Mouse (Mus musculus) thymus, postnatal 0 days (tissue): ENCODE results near the gene Rap1gds1. TPM values are rescaled to one million over a fixed set of nuclear protein-coding genes. Genes with fewer than 3 reads are reported as not detected.

Experiments used
- DNase-seq: peaks from one replicate; pipeline ENCODE4 v3.0.0-alpha.2; 2015; ENCODE audit warnings: low spot score
- polyA plus RNA-seq: library from polyadenylated mRNA; unstranded; fragments of >200 nt; fragmentation: Nextera tagmentation; extraction: Ambion mirVana; gene quantifications from 2 replicates; pipeline ENCODE4 v1.2.1, GENCODE M21; 2015

The Rap1gds1 gene
- polyA plus RNA-seq, 1 experiment from 2014 or later = 37.7 TPM

DNA sequence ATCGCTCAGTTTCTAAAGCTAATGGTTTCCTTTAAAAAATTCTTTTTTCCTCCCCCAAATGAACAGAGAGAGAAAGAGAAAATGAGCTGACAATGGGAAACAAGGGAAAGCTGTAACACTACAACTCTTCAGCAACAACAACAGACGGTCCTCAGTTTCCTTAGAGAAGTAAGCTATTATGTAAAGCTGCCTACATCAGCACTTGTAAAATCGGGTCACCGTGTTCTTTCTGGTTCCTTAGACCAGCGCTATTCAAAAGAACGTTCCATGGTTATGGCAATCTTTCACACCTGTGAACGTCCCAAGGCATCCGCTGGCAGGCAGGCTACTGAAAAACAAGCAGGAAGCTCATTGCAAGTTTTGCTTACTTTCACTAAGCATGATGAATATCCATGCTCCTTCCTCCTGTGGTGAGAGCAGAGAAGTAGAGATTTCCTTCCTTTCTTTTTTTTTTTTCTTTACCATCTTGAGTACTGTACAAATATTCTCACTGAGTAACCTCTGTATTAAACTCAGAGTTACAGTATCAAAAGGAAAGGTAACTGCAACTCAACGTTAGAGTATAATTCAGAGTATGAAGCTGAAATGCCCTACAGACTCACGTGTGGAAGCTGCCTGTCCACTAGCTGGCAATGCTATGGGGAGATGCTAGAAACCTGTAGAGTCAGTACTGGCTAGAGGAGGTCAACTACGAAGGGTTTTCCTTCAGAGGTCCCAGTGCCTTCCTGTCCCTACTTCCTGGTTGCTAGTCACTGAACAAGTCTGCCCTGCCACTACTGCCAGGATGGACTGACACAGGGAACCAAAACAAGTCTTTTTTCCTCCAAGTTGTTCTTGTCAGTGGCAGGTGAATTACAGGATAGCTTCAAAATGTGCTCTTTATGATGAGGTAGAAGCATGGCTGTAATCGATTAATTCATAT, 26.0 kb downstream of the Rap1gds1 start:
- no peak for DNase-seq

DNA sequence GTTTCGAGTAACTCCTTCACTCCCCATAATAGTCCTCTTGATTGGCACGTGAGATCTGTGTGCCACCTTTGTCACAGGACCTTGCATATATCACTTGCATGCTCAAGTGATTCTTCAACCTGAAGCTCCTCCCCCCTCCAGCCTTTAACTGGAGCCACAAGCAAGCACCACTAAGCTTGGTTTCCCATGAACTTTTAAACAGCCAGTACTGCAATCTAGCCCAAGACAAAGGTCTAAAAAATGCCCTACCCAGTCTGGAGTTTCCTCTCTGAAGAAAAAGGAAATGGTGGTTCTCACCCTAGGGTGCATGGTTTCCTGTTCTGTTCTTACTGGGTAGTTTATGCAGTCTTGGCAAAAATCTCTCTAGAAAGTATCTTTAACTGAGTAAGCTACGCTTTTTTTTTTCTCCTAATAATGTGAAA, 32.6 kb downstream of the Rap1gds1 start:
- peak; percentile 61 for DNase-seq

DNA sequence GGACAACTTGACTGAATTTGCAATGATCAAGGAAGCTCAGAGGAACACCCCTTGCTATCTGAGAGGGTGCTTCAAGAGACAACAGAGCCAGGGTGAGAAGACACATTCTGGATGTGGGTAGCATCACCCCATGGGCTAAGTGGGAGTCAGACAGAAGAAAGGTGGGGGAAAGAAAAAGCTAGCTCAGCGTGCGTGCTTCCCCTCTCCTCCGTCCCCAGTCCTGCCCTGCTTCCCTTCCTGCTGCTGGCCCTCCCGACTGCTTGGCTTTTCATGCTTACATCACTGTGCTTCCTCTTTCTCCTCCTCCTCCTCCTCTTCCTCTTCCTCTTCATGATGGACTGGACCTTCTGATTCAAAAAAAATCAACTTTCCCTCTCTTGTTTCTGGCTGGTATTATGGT, 33.1 kb downstream of the Rap1gds1 start:
- DNase-seq = no peak

DNA sequence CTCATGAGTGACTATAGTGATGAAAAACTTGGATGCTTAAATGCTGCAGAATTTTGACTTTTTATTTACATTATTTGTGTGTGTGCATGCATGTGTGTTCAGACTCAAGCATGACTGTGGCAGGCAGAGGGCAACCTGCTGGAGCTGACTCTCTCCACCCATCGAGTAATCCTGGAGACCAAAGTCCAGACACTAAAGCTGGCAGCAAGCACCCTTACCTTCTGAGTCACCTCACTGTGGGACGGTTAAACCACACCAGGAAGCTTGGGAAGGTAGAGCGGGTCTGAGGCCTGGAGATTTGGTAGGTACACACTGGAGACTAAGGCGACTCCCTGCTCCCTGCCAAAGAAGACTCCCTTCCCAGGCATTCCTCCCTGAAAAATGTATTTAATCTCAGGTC, 38.0 kb downstream of the Rap1gds1 start:
- DNase-seq = no peak

DNA sequence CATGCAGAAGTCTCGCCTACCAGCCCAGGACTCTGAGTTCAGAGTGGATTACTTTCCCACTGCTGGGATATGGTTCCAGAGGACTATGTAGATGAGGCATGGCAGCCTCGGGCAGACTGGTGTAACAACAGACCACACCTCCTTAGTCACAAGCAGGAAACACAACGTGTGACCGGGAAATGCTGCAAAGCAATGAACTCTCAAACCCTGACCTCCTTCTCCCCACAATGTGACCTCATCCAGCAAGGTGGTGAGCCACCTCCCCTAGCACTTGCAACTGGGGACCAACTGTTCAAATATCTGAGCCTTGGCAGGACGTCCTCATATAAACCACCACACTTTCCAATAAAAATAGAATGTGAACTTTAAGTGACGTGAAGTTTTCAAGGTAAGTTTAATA, 41.8 kb downstream of the Rap1gds1 start:
- DNase-seq = no peak

DNA sequence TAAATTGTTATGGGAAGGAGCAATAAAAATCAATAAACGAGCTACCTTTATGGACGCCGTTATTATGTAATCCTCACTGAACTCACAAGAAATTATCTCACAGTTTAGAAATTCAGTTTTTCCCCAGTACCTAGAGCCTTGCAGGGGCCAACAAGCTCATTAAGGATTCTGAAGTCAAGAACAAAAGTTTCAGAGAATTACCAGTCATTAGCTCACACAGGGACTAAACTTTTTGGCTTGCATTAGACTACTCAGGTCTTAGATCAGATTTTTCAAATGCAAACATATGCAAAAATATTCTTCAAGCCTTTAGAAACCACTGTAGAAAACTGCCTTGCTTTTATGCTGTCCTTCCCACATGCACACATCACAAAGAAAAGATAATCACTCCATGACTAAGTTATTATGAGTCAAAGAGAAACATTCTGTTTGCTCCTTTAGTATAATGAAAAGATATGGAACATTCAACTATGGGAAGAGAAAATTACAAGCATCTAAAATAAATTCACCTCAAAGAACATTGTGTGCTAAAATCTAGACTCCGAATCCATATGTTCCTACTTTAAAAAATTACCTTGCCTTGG, 44.3 kb downstream of the Rap1gds1 start:
- no peak for DNase-seq

DNA sequence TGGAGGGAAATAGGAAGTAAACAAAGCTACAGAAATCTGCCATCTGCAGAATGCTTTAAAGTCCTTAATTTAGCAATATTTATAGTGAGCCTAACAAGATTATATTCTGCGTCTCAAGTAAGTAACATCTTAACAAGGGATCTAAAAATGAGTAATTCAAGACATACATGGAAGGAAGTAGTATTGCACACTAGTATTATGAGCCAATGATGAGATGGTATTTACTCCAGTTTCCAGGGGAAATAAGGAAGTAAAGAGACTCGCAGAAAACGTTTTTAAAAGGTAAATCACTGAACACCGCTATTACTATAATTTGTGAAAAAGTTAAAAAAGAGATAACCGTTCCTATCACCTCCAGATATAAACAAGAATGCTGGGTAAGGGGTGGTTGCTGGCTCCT, 49.9 kb downstream of the Rap1gds1 start:
- DNase-seq = no peak

DNA sequence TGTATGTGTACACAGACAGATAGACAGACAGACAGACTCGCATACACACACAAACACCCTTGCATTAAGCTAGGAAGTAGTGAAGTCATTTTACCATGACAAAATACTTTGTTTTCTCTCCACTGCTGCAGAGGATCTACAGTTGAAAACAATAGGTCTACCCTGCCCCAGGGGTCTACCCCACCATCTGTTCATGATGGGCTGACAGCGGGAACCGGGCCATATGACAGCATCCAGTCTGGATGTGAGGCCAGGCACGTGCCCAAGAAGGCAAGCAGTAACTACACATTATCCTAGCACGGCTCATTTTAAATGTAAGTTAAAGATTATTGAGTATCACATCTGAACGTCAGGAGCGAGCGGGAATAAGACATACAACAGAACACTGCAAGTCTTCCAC, 51.4 kb downstream of the Rap1gds1 start:
- DNase-seq = no peak

DNA sequence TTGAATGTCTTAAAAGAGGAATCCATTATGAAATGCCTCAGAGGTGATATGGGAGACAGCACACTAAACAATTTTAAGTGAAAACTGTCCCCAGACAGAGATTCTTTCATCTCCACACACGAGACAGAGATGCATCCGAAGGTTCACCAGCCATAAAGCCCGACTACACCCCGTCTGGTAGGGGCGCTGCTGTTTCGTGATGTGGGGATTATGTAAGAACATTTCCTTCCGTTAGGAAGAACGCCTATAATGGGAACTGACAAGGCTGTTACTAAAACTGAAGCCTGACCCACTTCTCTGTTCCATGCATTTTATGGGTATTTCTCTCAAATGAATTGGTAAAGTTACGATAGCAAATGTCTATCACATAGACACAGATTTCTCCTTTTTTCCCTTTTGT, 62.6 kb downstream of the Rap1gds1 start:
- DNase-seq = no peak

DNA sequence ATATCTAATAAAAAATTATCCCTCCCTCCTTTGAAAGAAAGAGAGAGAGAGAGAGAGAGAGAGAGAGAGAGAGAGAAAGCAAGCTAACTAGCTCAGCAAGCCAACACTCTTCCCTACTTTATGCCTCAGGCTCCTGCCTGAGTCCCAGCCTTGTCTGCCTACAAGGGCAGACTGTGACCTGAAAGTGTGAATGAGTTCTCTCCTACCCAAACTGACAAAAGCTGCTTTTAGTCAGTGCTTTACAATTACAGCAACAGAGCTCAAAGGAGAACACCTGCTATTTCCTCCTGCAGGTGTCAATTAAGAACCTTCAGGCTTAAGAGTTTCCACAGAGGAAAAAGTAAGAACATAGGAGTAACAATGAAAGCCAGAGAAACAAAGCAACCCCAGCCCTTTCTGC, 69.3 kb downstream of the Rap1gds1 start:
- peak; percentile 37 for DNase-seq

DNA sequence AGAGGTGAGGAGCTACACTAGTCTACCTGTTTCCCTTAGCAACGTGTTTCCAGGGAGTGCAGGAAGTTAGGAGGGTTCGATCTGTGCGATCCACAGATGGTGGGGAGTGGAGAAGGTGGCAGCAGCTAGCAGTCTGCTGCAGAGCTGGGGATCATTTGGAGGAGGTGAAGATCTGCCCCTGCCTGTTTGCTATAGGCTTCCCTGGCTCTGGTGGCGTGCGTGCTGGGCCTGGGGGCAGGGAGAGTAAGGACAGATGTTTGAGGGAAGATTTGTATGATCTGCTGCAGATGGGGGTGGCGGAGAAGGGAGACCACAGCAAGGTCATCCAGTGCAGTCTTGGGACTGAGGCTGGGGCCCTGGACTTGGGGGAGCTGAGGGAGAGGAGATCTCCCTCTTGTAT, 72.2 kb downstream of the Rap1gds1 start:
- no peak for DNase-seq

DNA sequence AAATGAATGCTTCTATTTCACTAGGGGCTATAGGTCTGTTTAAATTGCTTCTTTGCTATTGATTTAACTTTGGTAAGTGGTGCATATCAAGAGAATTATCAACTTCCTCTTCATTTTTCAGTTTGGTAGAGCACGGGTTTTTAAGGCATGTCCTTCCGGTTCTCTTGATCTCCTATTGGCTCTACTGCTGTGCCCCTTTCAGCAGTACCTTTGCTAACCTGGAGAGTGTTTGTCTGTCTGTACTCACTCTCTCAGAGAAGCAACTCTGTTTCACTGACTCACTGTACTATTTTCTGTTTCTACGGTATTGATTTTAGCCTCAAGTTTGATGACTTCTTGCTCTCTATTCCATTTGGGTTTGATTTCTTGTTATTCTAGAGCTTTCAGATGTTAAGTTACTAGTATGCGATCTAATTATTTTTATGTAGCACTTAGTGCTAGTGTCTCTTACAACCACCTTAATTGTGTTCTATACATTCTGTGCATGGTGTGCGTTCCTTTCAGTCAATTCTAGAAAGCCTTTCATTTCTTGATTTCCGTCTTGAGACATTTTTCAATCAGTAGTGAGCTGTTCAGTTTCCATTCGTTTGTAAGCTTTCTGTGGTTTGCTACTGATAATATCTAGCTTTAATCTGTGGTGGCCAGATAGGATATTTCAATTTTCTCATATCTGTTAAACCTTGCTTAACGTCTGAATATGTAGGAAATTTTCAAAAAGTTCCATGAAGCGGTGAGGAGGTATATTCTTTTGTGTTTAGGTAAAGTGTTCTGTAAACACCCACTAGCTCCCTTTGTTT, 74.7 kb downstream of the Rap1gds1 start:
- DNase-seq = no peak

DNA sequence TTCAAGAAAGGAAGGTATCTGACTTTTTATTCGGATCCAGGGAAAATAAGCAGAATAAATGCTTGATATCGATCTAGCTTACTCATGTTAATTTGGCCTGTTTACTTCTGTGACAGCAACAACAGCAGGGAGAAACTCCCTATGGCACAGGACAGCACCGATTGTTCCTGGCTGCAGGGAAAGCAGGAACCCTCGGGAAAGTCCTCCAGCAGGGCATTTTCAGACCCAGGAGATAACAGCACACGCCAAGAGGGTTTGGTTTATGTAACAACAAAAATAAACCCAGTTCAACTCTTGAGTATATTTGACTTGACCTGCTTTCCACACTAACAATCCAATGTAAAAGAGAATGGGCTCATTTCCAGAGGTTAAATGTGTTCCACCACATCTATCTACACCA, 81.5 kb downstream of the Rap1gds1 start:
- no peak for DNase-seq

DNA sequence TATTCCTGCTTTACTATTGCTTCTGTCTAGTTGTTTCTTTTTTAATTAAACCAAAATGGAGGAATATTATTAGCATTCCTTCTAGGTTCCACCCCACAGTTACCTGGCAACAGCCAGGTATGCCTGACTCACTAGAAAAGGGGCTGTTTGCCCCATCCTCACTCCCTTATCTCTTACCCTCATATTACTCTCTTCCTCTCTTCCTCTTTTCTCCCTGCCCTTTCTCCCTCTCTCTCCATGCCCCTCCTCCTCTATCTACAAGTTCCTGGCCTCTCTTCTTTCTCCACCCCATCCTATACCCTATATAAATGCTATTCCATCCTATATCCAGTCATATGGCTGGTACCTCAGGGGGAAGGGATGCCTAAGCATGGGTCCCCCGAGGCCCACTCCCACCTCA, 83.6 kb downstream of the Rap1gds1 start:
- DNase-seq = no peak

DNA sequence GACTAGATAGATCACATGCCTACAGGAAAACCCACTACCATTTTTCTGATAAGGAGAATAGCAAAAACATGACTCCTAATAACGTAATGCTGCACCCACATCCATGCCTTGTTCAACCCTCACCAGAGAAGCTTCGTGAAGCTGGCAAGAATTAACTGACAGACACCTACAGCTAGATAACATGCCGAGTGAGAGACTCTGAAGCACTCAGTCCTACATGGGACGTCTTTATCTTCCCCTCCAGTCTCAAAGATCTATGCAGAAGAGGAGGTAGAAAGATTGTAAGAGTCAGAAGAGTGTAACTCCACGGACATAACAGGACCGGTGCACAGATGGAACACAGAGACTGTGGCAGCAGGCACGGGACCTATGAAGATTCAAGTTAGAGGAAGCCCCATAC, 85.9 kb downstream of the Rap1gds1 start:
- no peak for DNase-seq

DNA sequence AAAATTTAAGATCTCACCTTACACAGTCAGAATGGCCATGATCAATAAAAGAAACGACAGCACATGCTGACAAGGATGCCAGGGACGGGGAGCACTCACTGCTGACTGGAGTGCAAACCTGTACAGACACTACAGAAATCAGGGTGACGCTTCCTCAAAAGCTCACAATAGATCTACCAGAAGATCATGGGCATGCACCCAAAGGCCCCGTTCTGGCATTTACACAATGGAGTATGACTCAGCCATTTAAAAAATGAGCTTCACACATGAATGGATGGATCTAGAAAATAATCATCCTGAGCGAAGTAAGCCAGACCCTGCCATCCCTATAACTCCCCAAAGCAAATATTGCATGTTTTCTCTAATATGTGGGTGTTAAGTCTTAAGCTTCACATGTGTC, 87.0 kb downstream of the Rap1gds1 start:
- DNase-seq = no peak

DNA sequence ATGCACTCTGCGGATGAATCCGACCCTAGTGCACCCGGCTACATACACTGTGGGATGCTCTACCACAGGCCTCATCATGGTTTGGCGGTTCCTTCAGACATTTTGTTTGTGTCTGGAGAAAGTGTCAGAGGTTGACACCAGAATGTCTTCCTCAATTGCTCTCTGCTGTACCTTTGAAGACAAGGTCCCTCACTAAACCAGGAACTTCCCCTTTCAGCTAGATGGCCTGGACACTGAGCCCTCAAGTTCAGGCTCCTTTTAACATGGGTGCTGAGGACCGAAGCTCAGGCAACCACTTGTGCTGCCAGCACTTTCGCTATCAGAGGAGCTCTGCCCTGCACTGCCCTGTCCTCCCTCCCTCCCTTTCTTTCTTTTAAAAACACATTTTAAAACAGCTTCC, 92.8 kb downstream of the Rap1gds1 start:
- no peak for DNase-seq

DNA sequence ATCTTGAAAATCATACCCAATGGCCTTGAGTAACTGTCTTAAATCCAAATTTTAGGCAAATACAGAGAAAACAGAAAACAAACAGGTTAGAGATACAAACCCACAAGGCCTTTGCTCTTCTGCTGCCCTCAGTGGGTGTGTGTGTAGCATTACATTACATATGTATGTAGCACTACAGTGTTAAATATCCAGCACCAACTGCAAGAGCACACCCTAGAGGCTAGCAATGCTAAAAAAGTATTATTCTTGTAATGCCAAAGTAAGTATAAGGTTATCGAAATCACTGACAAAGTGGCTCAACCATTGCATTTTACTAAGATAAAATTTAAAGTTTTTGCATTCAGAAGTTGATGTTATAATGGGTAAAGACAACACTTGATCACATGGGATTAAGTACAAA, 97.6 kb downstream of the Rap1gds1 start:
- DNase-seq = no peak

DNA sequence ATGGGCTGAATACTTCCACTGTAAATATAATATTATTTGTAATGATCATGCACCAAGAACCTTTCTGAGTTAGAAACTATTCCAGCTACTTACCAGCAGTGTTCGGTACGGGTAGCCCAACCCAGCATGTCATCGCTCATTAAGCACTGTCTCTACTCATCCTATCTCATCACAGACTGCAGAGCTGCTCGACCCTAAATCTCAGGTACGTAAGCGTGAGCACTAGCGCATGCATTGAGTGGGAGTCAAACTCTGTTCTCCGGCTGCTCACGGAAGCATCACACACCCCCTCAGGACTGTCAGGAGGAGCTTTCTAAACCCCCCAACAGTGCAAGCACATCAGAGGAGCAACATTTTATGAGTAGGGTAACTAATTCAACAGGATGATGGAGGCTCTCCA, 107.4 kb downstream of the Rap1gds1 start:
- no peak for DNase-seq

DNA sequence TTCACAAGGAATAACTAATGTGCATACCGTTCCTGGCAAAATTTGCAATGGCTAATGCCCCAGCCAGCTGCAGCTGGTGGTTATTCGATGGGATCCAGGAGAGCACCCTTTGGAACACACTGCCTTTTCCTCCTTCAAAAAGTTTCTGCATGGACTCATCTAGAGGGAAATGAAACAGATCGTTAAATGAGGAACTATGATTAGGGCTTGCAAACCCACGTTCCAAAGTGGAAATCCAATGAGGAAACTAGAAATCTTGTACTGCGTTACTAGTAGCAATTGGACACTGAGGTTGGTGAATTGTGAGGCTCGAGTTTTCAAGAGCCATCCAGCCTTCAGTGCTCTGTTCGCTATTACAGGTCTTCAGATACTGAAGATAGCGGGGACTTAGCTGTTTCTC, 116.5 kb downstream of the Rap1gds1 start:
- DNase-seq = no peak

DNA sequence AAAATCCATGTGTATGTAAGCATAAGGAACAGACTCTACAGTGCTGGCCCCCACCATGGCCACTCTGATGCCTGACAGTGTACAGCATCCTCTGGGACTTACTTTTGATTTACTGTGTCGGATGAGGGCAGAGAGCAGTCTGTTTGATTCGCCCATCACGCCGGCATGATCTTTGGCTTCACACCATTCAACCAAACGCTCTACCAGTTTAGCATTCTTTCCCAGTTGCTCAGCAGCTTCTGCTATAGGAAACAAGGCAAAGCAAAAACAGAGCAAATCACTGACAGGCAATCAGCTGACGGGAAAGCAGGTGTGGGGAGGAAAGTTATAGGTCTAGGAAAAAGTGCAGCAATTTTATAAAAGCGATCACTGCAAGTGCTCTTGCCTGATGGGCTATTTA, 119.8 kb downstream of the Rap1gds1 start:
- no peak for DNase-seq

DNA sequence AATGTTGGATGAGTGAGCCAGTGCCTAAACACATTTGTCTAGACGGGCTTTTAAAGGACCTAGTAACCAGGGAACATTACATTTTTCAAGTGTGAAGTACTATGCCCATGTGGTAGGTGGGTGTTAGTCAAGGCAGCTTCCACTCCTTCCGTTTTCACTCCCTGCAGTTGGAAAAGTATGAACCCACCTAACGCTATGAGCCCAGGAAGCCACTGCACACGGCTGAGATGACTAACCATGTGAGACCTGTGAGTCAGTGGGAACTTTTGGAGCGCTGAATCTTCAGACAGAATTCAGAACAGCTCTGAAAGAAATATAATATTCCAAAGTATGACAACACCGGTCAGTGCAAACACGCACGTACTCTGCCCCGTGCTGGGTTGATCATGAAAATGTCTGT, 125.9 kb downstream of the Rap1gds1 start:
- DNase-seq = no peak
